In the genomic region with DNA sequence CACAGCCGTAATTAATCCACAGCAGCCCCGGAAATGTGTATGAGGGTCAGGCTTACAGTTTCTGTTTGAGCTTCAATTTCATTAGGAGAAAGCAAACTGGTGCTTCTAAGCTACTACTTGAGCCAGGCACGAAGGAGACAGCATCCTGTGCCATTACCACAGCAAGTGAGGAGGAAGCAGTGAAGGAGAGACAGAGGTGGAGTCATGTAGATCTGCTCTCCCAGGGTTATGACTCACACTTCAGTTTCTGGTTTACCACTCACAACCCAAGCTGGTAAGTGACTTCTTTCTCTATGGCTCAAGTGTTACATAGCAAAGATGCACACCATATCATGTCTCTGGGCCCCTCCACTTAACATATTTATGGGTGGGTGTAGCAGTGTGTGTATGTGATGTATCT, we compare ENCODE assay signal across 19 mouse cellular contexts.
A peak's percentile ranks its signal among the peaks of the same experiment; 100 is the strongest.
DNase-seq lines count a peak whose midpoint lies in the region; ATAC-seq and TF ChIP-seq lines count a peak whose summit lies in the region.
"Had no signal": no experiment of that assay in that cellular context is flagged by ENCODE, and none has a peak within 500 bp of the region (broad histone marks: within the 10 kb centered on the region; RNA-seq: fewer than 3 reads in every experiment).

No protein-coding gene starts in this region.

- in situ Hi-C loops in Patski (cut with MboI; ENCODE audit: low pct_unique_long_range_greater_than_20kb) = no loop called here

- 43% methylated on average over 3 of the region's 3 CpGs for WGBS in kidney, embryonic 16.5 days
- WGBS in forebrain, embryonic 12.5 days = 87% methylated on average over 3 of the region's 3 CpGs

- H3K9ac ChIP-seq in kidney, embryonic 16.5 days (replicated peaks; ENCODE audit: low read length) = no peak overlapping the region
- H3K9ac ChIP-seq in forebrain, embryonic 12.5 days = no peak overlapping the region
- H3K9ac ChIP-seq: liver, embryonic 14.5 days; neural tube, embryonic 13.5 days had no signal

- no peaks in the 10 kb centered on the region; the same call in 1 of the 2 replicates for H3K4me1 ChIP-seq in kidney, embryonic 16.5 days (ENCODE audit: insufficient read depth, low read length)
- no peaks in the 10 kb centered on the region; the same call in 1 of the 2 replicates for H3K4me1 ChIP-seq in forebrain, embryonic 12.5 days
- H3K4me1 ChIP-seq: neural tube, embryonic 13.5 days had no signal

- no peak overlapping the region for H3K4me2 ChIP-seq in kidney, embryonic 16.5 days (replicated peaks; ENCODE audit: low read depth, low read length)
- no peak overlapping the region for H3K4me2 ChIP-seq in forebrain, embryonic 12.5 days
- H3K4me2 ChIP-seq: neural tube, embryonic 13.5 days had no signal

- H3K27ac ChIP-seq in kidney, embryonic 16.5 days (ENCODE audit: low read length) = no peak overlapping the region
- H3K27ac ChIP-seq in forebrain, embryonic 12.5 days = no peak overlapping the region
- H3K27ac ChIP-seq: forebrain, embryonic 10.5 days; left cerebral cortex, adult 2 months; liver, embryonic 14.5 days; neural tube, embryonic 13.5 days; stomach, postnatal 0 days had no signal

- no peaks in the 10 kb centered on the region for H3K27me3 ChIP-seq in kidney, embryonic 16.5 days (ENCODE audit: insufficient read depth, low read length)
- H3K27me3 ChIP-seq in Patski = no peaks in the 10 kb centered on the region
- no peaks in the 10 kb centered on the region for H3K27me3 ChIP-seq in forebrain, embryonic 12.5 days
- H3K27me3 ChIP-seq: neural tube, embryonic 13.5 days had no signal

- 0 out of 2 replicates have a peak, but pooled peaks have one; percentile 19 for ATAC-seq in kidney, embryonic 16.5 days (ENCODE audit: low FRiP score, low TSS enrichment)
- ATAC-seq in Patski = peak; percentile 94
- peak; percentile 82 for ATAC-seq in megakaryocyte, adult 5-6 weeks (ENCODE audit: poor library complexity, severe bottlenecking)
- ATAC-seq in forebrain, embryonic 12.5 days (ENCODE audit: low FRiP score) = no peak
- ATAC-seq: hindbrain, embryonic 16.5 days had no signal

- no peak for TF ChIP-seq CTCF in Patski (IDR thresholded peaks at IDR 0.05)

- POLR2A ChIA-PET in Patski (lab: Charles Lee) = no interaction called here

- H3K4me3 ChIP-seq in kidney, embryonic 16.5 days (ENCODE audit: low read length) = no peak overlapping the region
- no peak overlapping the region for H3K4me3 ChIP-seq in forebrain, embryonic 12.5 days (replicated peaks)
- H3K4me3 ChIP-seq: forebrain, embryonic 10.5 days; left cerebral cortex, adult 2 months; neural tube, embryonic 13.5 days had no signal

- DNase-seq in kidney, postnatal 4 days = no peak
- DNase-seq in 3T3-L1 (ENCODE audit: low read depth, low spot score) (peak; percentile 37), Patski (ENCODE audit: low read depth, low spot score) (peak; percentile 75)
- DNase-seq in embryo, embryonic 9.5 days (ENCODE audit: extremely low spot score) = no peak
- DNase-seq in kidney, postnatal 36 days = no peak
- DNase-seq: cerebellum, postnatal 36 days; heart, postnatal 10 days; kidney, adult 8-10 months; lung, postnatal 36 days; midbrain, embryonic 14.5 days had no signal

- no peaks in the 10 kb centered on the region for H3K9me3 ChIP-seq in kidney, embryonic 16.5 days (ENCODE audit: low read length)
- no peaks in the 10 kb centered on the region for H3K9me3 ChIP-seq in forebrain, embryonic 12.5 days
- H3K9me3 ChIP-seq: forebrain, embryonic 10.5 days; neural tube, embryonic 13.5 days had no signal

- H3K36me3 ChIP-seq in kidney, embryonic 16.5 days (ENCODE audit: insufficient read depth, low read length) = no peaks in the 10 kb centered on the region
- H3K36me3 ChIP-seq in forebrain, embryonic 12.5 days (replicated peaks) = no peaks in the 10 kb centered on the region
- H3K36me3 ChIP-seq: forebrain, embryonic 10.5 days; neural tube, embryonic 13.5 days had no signal

- CTCF ChIA-PET in Patski (lab: Charles Lee) = interaction anchor here (0.9 kb wide), 3 partner anchors 10 to 137 kb away, joined by 3 read pairs; no protein-coding TSS in a partner anchor

Comparison
In these comparisons a context has a peak if more than half of its experiments do, and no peak if none do; other contexts are left out.
1. DNase-seq: peak in 3T3-L1 (single experiment) and Patski (single experiment); none in kidney, postnatal 4 days (0 of 2), embryo, embryonic 9.5 days (single experiment) and kidney, postnatal 36 days (0 of 2).